Mouse (Mus musculus) cerebellum, adult 2 months (tissue): Measurements from ENCODE around the gene Mbd5.

Experiments used
- CTCF ChIP-seq: fragments of 200-500 bp; IDR thresholded peaks from 2 replicates; pipeline ENCODE4 v1.5.1; 2011; ENCODE audit warnings: low read depth, mild to moderate bottlenecking, control low read depth, low read length, moderate library complexity, borderline replicate concordance; ENCODE audit not compliant: insufficient read depth
- POLR2A ChIP-seq: fragments of 200-500 bp; IDR thresholded peaks from 2 replicates; pipeline ENCODE4 v1.6.1; 2011; ENCODE audit warnings: low read length, control low read depth, borderline replicate concordance; ENCODE audit not compliant: insufficient read depth

DNA sequence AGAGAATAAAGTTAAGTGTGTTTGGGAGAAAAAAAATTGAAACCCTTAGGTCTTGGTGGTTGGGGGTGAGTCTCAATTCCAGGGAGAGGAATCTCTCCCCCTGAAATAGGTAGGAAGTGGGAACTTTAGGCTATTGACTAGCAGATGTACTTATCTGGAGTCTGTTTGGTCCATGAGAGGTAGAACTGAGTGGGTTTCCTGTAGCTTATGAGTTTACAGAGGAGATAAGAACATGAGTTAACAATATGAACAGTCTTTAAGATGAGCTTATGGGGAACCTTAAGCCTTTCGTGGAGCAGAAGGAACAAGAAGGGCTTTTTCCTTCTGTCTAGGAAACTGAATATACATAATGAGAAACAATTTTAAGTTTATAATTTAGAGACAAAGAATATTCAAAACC lies 404.8 kb downstream of the Mbd5 start:
- TF ChIP-seq POLR2A = no peak
- no peak for TF ChIP-seq CTCF
